Mouse (Mus musculus): ENCODE data around the gene Plagl1.
A peak's percentile ranks its signal among the peaks of the same experiment; 100 is the strongest.

Plagl1 gene

DNA sequence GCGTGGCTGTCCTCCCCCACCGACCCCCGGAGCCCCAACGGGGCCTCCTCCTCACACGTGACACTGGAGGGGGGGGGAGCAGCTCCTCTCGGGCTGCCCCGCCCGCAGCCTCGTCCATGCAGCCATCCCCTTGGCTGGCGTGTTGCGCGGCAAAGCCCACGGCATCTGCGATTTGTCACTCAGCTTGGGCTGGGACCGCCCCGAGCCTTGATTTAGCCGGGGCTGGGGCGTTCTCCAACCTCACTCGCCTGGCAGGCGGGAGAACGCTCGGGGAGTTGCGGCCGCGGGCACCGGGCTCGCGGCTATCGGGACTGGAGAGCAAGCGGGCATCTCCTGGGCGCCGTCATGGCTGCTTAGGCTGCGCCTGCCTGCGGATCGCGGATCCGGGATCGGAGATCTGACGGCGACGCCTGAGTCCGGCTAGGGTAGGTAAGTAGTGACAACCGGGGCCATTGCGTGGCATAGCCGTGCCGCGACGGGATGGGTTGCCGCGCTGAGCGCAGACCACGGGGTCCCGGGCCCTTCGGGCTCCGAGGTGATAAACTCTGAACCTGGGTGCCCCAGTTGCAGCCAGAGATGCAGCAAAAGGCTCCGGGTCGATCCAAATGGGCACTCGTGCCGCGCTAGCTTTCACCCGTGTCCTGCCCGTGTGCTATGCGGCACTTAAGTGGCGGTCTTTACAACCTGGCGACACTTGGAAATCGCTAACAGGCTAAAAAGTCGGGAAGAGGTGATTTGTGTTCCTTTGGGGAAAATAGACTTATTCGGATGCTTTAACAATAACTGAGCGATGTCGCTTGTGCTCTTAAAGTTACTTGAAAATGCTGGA is 30.5 kb downstream of the Plagl1 start:
- DNase-seq (ENCODE audit: low spot score): peak; percentile 87

DNA sequence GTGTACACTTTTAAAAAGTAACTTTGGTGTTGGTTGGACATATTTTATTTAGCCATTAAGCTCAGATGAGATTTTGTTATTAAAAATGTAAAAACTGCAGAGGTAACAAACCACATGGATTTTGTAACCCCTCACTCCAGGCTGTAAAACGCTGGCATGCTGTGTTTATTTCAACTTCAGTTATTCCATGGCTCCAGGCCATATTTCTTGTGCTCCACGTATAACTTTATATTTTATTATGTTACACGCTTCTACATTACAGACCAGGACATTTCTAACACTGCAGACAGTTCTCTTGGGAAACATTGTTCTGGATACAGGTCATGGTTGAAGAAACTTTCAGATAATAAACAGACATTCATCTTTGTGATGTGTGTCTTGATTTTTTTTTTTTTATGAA is 32.7 kb downstream of the Plagl1 start:
- no peak for DNase-seq (ENCODE audit: low spot score)

DNA sequence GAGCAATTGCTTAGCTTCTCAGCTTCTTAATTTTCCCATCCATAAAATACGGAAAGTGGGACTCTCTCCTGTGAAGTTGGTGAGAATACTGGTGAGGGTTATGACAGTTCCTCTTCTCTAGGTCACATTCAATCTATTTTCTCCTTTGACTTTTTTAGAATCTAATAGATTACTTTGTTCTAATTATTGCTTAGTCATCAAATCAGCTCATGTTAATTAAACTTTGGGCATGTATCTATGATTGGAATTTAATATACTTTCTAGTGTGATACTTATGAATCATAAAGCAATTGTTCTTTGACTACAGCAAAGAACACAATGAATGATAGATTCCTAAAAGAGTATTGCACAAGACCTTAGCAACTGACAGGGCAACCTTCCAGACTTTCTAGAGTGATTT is 38.6 kb downstream of the Plagl1 start:
- no peak for DNase-seq (ENCODE audit: low spot score)

DNA sequence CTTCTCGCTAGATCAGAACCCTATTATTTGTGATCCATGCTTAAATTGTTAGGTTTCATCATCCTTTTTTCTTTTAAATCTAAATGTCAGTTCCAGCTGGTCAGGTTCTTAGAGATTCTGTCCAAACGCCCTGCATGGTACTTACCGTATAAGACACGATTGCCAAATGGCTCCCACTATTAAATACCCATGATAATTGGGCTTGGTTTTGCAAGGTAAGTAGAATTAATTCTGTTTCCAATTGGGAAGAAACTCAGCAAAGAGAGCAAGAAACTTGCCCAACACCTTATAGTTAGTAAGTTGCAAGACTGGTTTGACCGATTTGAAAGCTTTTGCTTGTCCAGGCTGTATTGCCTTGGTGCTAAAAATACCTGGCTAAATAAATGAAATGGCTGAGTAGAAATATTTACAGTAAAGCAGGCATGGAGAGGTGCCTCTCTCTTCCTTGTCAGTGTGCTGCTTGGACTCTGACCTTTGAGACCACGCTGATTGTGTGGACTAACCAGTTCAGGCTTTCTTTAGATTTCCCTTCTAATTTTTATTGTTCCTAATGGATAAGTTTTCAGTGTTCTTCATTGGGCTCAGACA is 39.9 kb downstream of the Plagl1 start:
- DNase-seq (ENCODE audit: low spot score): no peak

DNA sequence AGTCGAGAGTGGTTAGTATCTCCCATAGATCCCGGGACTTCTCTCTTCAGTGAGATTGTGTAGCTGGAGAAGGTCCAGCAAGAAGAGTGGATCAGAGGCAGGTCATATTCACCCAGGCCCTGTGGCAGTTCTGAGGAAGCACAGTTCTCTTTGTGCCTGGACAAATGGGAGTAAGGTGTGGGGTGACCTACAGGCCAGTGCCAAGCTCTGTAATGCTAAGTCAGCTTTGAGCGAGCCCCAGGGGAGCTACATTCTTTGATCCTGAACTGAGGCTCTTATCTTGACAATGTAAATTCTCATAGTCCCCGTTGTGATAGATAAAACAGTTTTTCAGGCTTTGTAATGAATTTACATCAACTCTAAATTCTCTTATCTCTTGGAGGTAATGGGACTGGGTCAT is 42.1 kb downstream of the Plagl1 start:
- no peak for DNase-seq (ENCODE audit: low spot score)

DNA sequence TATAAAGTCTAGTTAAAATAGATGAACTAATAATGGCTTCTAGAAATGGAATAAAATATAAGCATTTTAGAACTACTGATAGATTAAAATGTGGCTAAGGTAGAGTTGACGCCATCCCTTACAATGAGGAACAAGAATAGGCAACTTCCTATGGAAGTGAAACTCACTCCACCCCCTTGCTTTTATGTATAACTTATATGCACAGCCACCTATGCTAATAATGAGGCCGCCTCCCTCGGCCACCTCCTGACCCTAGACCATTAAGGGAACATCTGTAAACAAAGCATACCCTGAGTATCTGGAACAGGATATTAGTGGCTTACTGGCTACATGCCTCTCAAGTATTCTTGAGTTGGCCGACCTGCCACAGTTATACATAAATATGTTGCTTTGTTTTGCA is 43.5 kb downstream of the Plagl1 start:
- no peak for DNase-seq (ENCODE audit: low spot score)

DNA sequence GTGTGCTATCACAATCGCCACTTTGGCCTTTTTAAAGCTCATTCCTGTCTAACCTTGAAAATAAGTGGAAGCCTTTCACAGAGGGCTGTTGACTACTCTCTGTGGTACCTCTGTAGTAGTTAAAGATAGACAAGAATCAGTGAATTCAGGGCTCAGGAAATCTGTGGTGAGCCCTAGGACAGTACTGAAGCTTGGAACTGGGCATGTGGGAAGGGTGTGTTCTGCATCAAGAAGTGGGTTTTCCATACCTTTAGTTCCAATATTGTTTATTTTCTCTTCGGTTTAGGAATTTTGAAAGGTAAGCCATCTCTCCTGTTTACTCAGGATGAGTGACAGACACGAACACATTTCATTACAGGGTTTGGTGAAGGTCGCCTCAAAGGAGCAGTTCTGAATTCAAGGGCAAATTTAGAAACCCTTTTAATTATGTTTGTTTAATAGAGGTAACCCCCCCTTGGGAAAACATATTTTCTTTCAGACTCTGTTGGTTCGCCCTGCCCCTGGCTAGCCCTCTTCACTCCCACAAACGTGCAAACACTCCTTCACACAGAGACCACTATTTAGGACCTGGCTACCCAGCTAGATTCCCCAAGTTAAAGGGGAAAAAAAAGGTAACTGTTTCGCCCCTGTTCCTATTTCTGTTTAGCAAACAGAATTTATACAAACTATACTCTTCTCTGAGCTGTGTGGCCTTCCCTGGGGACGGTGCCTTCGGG is 46.8 kb downstream of the Plagl1 start:
- DNase-seq (ENCODE audit: low spot score): no peak

DNA sequence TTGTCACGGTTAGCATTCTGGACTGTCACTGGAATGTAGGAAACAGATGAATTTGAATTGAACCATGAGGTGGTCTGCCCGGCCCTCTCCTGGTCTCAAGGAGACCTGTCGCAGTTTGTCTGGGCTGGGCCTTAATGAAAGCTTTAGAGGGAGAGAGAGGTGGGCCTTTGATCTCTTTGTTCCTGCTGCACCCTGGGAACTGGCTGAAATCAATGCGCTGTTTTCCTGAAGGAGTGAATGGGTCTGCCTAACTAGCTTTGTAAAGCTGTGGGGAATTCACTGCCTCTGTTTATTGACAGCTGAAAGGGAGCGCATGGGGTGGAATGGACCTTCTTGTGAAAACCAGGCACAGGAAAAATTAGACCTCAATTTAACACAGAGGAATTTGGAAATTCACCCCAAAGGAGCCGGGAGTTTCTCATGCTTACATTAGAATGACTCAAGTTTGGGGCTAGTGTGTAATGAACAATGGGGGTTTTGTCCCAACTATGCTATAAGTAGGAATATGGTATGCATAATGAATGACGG is 47.8 kb downstream of the Plagl1 start:
- no peak for DNase-seq (ENCODE audit: low spot score)

DNA sequence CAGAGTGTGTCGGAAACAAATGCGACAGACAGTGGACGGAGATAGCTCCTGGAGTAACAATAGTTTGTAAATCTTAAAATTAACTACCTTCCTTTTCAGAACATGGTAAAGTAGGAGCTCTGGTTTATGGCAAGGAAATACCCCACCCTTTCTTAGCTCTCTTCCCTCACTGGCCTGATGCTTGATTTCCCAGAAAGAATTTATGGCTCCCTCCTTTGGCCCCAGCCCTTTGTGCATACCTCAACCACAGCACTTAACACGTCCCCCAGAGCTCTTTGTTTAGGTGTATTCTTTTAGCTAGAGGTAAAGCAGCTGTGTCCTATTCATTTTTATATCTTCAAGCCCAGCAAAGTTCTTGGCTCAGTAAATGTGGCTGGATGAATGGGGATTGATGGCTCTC is 48.5 kb downstream of the Plagl1 start:
- DNase-seq (ENCODE audit: low spot score): no peak

DNA sequence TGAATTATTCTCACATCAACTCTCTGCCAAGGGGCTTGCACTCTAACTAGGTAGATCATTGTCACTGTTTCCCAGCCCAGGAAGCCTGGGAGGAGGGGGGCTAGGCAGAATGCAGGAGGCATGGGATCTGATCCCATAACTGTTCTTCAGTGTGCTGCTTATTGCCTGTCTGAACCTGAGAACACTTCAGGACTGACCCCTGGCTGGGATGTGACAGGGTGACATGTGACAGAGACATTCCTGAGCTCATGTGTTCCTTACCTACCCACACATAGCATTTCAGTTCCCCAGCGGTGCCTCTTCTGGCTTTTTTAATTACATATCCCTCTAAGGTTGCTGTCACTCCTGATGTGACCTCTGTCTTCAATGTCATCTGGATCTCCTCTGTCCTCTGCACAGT is 49.5 kb downstream of the Plagl1 start:
- DNase-seq (ENCODE audit: low spot score): no peak

DNA sequence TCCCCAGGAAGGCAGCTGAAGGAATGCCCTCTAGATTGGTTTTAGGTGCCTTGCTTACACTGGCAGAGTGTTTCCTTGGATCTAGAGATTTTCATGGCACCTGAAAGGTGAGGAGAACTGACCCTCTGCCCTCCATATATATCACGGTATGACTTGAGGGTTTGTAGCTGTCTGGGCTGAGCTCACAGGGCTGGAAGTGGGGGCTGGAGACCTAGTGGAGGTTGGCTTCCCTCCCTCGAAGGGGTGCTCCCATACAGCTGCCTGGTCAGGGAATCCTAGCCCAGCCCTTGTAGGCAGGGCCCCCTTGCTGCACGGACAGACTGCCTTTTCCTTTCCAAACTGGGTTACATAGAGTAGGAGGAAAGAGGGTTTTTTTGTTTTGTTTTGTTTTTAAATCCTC is 52.5 kb downstream of the Plagl1 start:
- DNase-seq (ENCODE audit: low spot score): no peak

DNA sequence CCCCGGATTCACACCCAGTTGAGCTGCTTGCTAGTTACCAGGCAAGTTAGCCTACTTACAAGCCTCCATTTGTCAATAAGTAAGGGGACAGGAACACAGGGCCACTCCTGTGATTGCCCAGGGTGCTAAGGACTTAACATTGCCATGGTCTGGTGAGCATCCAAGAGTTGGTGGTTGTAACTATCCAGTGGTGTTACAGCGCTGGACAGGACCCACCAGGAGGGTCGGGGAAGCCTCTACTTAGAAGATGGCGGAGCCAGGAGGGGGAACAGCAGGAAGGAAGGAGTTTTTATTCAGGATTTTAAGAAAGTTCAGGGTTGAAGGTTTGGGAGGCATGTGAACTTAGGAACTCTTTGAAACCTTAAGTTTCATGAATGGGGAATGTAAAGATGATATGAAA is 53.3 kb downstream of the Plagl1 start:
- no peak for DNase-seq (ENCODE audit: low spot score)

DNA sequence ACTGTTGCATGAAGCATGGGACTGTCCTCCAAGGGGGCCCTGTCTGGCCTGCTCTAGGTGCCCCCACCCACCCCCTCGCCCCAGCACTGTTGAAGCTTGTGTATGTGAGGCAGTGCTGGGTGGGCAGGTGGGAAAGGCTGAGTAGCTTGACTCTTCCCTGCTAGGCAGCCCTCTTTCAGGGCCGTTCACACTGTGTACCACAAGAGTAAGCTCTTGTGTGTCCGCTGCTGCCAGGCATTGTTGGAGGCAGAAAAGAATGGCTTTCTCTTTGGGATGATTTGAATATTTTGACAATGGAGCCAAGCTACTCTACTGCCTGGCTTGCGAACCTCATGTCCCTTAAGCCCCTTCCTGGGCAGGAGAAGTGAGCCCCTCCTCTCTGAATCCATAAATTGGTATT is 54.7 kb downstream of the Plagl1 start:
- no peak for DNase-seq (ENCODE audit: low spot score)

DNA sequence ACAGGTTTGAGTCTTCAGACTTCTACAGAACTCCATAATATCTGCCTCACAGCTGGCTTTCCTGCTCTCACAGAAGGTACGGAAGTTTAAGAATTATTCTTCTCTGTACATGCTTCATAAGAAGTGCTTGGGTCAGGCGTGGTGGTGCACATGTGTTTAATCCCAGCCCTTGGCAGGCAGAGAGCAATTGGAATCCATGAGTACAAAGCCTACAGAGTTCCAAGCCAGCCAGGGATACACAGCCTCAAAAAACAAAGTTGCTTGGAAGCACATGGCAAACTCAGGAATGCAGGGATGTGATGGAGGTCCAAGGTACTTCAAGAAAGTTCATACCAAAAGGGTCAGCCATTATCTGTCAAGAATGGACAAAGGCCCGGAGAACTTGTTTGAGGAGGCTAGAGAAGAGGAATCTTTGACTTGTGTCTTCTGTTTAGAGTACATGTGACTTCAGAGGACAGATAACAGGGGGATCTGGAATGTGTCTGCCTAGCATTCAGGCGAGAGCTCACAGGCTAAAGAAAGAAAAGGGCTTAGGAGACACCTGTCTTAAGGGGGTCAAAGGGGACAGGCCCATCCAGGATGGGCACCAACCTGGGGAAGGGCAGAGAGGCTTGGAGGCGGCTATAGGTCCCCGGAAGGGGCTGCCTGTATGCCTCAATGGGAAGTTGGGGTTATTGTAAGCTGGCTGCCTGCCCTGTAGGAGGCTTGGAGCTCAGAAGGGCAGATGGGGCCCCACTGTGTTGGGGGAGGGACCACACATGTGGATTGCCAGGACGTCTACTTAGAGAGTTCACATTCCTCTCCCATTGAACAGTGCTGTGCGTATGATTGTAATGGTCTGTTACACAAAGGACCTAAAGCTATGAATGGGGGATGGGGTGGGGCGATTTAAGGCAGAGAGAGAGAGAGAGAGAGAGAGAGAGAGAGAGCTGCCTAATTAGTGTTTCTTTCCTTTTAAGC is 56.7 kb downstream of the Plagl1 start:
- DNase-seq (ENCODE audit: low spot score): no peak

DNA sequence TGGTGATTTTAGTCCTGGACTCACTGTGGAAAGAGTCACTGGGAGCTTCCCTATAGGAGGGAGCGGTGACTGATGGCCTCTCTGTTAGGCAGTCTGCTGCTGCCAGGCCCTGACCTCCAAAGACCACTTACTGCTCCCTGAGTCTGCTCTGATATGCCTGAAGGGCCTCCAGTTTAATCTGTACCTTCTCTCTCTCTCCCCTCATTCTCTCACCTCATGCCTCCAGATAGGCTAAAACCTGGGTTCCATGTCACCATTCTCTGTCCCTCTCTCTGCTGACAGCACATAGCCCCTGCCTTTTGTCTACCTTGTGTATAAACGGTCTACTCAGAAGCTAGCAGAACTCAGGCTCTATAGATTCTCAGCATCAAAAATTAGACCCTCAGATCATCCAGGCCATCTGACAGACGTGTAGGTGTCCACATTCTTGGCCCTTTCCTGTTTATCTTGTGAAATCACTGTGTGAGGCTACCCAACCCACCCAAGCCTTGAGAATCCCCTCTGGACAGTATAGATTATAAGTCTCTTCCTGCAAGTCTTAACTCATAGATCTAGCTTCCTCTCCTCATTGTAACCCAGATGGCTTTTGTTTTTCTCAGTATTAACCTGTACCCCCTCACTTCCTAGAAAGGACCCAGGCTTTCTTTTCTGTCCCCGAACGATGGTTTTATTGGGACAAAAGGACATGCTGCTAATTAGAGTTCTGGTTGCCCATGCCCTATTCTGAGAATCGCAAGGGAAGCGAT is 57.9 kb downstream of the Plagl1 start:
- DNase-seq (ENCODE audit: low spot score): no peak

DNA sequence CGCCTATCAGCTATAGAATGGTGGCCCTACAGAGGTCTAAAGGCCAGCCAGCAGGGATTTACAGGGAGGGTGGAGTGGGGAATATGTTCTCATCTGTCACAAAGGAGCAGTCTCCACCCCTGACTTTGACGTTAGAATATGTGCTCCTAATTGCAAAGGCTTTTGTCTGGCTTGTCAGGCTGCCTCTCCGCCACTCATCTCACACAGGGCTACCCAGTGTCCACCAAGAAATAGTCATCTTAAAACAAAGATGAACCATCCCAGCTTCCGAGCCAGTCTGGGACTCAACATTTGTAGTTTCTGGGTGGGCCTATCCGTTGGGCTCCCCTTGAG is 58.4 kb downstream of the Plagl1 start:
- no peak for DNase-seq (ENCODE audit: low spot score)

DNA sequence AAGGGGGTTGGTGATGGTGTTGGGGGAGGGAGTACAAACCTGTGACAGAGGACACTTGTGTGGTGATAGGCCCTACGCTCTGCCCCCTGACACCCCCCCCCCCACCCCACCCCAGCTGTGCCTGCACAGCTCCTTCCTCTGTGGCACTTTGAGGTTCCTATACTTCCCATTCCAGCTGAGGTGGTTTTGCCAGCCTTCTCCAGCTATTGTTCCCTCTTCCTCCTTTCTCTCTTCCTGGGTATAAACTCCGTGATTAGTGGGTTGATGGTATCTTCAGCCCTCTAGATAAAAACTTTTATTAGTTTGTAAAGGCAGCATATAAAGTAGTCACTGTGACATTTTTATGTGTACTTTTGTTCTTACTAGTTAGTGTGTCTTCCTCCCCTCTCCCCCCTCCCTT is 59.0 kb downstream of the Plagl1 start:
- DNase-seq (ENCODE audit: low spot score): no peak

DNA sequence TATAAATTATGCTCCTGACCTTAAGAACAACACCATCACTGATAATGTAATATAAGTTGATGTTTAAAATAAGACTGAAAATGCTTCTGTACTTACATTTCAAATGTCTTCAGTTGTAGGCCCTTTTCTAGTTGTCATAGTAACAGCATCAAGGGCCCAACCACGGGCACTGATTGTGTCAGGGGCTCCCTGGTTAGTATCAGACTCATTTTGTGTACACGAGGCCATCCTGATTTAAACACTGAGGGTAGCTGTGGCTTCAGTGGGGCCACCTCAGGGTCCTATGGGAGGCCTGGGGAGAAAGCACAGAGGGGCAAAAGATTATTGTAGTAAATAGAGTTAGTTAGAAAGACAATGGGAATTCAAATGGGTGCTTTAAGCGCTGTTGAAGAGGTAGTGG is 65.5 kb downstream of the Plagl1 start:
- DNase-seq (ENCODE audit: low spot score): no peak

DNA sequence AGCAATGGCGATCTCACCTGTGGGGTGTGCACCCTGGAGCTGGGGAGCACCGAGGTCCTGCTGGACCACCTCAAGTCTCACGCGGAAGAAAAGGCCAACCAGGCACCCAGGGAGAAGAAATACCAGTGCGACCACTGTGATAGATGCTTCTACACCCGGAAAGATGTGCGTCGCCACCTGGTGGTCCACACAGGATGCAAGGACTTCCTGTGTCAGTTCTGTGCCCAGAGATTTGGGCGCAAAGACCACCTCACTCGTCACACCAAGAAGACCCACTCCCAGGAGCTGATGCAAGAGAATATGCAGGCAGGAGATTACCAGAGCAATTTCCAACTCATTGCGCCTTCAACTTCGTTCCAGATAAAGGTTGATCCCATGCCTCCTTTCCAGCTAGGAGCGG is 67.0 kb downstream of the Plagl1 start:
- no peak for DNase-seq (ENCODE audit: low spot score)

DNA sequence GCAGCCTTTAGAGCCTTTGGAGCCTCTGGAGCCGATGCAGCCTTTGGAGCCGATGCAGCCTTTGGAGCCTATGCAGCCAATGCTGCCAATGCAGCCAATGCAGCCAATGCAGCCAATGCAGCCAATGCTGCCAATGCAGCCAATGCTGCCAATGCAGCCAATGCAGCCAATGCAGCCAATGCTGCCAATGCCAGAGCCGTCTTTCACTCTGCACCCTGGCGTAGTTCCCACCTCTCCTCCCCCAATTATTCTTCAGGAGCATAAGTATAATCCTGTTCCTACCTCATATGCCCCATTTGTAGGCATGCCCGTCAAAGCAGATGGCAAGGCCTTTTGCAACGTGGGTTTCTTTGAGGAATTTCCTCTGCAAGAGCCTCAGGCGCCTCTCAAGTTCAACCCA is 67.6 kb downstream of the Plagl1 start:
- DNase-seq (ENCODE audit: low spot score): no peak

DNA sequence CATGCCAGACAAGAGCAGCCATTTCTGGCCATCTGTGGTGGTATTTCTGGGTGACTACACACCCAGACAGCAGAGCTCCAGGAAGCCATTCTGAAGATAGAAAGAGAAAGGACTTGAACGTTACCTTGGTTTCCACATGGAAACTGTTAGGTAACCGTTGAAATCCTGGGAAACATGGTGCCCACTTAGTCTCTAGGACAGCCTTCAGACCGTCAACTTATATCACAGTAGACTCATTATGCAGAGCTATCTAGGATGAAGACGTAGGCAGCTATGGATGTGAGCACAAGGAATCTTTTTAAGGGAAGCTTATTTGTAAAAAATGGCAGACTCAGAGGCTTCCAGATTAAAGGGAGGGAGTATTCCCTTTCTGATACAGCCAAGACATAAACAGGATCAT is 73.5 kb downstream of the Plagl1 start:
- no peak for DNase-seq (ENCODE audit: low spot score)
